Mouse (Mus musculus): ENCODE measurements around the gene Kmt2d.

- no peak for TF ChIP-seq TAL1 (conservative IDR thresholded peaks at IDR 0.05; ENCODE audit: low read depth, low read length)
- no peak for TF ChIP-seq CTCF (IDR thresholded peaks at IDR 0.05; ENCODE audit: low read depth, low read length)
- TF ChIP-seq GATA1 (IDR thresholded peaks at IDR 0.05; ENCODE audit: borderline replicate concordance, low read length): no peak
- TF ChIP-seq POLR2AphosphoS5 (IDR thresholded peaks at IDR 0.05; ENCODE audit: insufficient replicate concordance, low read depth, low read length): no peak
- TF ChIP-seq GATA2 (IDR thresholded peaks at IDR 0.05; ENCODE audit: borderline replicate concordance, low read depth, low read length): no peak
These were observed 25.9 kb downstream of the Kmt2d start for GRCm38 (mm10) chr15:98845149-98845548.
